Mouse (Mus musculus) skeletal muscle tissue, adult 2 months (tissue): ENCODE measurements around the gene Sbno1.
A peak's percentile ranks its signal among the peaks of the same experiment; 100 is the strongest.
"Not testable (repeated sequence)": the region's sequence is repeated elsewhere in the genome, so short reads cannot be mapped to it uniquely, and the experiment has no call there.

Experiments used
- DNase-seq: peaks from one replicate; pipeline ENCODE4 v3.0.0-alpha.2; 2012; ENCODE audit warnings: low read depth, low spot score

Gene Sbno1

DNA sequence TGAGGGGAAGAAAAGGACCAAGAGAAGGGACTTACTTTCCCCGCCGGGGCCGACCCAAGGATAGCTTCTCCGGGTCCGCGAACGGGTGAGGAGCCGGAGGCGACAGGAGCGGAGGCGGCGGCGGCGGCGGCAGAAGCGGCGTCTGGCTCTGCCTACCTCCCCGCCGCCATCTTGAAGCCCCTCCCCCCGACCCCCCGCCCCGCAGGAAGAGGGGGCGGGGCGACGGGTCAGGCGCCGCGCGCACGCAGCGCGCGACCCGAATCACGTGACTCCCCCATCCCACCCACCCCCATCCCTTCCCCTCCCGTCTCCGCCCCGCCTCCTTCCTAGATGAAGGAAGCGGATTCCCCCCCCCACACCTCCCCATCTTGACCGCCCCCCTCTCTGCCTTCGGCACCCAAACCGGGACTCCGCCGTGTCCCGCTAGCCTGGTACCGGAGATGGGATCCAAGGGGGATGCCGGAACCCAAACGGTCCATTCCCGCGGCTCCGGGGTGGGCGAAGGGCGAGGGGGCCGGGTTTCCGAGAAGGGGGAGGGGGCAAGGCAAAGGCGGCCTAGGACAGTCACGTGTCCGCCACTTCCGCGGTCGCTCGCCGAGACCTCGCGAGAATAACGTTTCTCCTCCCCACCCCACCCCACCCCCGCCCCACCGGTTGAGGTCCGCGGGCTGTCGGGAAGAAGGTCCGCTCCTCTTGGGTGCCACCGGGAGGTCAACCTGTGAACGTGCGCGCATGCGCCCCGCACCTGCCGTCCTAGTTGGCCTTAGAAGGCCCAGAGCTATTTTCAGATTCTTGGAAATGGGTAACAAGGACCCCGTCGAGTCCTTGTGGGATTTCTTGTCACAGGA, at the start of gene Sbno1:
Gene Sbno1 (minus strand): TSS at position 590 of the 848 bp plus-strand sequence.
- DNase-seq: peak; percentile 99

DNA sequence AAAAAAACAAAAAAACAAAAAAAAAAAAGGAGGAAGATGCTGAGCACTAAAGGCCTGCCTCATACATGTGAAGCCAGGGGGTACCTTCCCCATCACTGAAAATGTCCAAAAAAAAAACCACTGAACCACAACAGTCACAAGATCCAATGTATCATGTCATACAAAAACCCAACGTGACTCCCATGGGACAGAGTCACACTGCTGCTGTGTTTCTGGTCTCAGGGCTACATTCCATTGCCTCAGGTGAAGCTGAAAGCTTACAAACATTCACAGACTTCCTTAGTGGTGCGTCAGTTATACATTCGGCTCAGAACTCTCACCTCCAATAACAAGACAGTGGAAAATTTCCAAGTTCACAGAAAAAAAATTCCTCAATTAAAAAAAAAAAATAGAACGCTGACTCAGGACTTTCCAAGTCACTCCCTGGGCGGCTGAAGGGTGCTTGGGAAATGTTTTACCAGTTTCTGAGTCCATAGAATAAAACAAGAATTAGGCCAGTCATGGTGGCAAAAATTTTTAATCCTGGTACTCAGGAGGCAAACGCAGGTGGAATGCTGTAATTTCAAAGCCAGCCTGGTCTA, 44.9 kb upstream of the Sbno1 start:
- no peak for DNase-seq

DNA sequence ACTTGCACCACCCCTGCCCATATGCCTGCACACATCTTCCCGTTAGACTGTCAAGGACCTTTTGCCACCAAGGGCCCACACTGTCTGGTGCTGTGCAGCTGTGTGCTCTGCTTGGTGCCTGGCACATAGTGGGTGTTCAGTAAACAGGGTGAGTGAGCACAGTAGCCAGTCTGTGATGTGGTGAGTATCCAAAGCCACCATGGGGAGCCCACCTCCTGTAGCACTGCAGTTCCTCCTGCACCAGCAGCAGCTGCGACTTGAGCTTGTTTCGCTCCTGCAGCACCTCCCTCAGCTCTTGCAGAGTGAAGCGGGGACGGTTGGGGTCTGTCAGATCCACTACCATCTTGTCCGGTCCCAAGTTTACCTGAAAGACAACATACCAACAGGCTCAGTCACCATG, 43.7 kb upstream of the Sbno1 start:
- DNase-seq: no peak

DNA sequence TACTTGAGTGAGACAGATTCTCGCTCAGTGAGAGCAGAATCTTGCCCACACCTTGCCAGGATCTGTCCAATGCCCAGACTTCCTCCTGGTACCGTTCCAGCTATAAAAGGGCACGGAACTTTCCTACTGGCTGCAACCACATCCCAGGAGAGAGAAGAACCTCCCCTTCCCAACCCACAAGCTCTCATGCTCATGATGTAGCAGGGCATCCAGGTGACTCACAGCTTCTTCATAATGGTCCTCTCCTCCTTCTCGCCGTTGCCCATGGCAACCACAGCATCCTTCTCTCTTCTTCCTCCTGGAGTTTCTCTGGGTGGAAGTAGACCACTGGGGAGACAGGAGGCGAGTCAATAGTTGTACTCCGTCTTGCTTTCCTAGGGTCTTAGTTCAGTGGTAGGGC, 42.6 kb upstream of the Sbno1 start:
- DNase-seq: no peak

DNA sequence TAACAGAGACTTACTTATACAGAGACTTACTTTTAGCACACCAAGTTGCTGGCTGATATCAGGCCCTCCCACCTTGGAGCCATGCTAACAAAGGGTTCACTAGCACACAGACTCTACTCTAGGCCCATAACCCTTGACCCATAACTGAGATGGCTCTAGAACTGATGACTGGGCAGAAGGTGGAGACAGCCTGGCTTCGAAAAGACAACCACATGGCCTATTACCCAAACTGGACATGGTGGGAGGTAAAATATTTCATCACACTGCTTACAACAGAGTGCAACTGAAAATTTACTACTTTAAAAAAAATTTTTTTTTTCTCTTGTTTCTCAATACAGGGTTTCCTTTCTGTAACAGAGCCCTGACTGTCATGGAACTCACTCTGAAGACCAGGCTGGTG, 42.0 kb upstream of the Sbno1 start:
- no peak for DNase-seq

DNA sequence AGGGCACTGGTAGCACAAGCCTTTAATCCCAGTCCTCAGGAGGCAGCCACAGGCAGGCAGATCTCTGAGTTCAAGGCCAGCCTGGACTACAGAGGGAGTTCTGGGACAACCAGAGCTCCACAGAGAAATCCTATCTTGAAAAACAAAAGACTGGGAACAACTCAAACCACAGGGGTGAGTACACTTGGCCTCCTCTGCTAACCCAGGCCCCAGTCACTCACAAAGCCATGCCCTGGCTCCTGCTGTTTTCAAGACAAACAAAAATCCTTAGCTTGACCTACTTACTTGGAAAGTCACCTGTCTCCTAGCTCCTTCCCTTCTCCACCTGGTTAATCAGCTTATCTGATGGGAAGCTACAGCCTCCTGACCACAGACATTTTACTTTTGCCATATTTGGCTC, 39.1 kb upstream of the Sbno1 start:
- DNase-seq: no peak

DNA sequence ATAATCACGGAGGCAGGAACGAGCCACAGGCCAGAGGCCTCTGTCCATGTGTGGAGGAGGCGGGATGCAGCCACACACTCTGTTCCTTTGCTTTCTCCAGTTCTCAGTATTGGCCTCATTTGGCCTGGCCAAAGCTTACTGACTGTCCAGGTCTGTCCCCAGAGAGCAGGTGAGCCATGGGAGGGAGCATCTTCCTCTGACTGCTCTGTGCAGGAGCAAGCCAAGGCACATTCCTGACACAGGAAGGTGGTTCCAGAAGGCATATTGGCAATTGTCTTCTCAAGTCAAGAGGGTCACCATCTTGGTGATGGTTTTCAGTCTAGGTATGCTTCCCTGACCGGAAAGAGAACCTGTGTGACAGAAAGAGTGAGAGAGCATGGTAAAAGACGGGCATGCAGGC, 37.7 kb upstream of the Sbno1 start:
- no peak for DNase-seq

DNA sequence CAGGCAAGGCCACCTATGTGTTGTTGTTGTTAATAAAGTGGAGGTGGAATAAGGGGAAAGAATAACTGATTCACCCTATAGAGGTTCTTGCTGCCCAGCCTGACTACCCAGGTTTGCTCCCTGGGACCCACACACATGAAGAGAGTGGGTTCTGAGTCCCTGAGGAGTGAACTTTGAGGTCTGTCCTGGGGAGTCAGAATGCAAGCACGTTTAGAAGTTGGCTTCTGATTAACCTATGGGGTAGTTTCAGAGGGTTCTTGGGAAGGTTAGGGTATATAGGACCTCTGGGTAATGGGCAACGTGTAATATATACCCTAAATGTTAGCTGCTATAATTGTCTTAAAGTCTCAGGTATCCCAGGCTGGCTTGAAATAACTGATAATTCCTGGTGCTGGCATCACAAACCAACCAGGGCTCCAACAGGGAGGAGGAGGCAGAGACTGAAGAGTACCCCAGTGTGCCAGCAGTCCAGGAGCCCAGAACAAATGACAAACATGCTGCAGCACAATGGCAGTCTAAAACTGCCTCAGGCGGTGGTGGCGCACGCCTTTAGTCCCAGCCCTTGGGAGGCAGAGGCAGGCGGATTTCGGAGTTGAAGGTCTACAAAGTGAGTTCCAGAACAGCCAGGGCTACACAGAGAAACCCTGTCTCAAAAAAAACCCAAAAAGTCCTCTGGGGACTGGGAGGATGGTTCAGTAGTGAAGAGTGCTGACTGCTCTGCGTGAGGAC, 36.7 kb upstream of the Sbno1 start:
- no peak for DNase-seq

DNA sequence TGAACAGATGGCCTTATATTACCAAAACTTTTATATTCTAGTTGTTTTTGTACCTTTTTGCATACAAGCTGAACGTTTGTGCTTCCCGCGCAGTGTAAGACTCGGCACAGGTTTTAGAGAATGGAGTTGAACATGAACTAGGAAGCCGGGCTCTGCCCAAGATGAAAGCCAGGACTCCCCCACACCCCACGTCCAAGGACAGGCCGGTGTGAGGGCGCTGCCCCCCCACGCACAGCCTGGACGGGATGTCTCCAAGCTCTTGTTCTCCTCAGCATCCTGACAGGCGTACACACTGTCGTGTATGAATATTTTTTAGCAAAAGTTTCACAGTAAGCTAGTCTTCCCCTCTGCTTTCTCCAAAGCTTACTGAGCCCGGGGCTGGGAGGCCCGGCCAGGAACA, 35.1 kb upstream of the Sbno1 start:
- DNase-seq: not testable (repeated sequence)

DNA sequence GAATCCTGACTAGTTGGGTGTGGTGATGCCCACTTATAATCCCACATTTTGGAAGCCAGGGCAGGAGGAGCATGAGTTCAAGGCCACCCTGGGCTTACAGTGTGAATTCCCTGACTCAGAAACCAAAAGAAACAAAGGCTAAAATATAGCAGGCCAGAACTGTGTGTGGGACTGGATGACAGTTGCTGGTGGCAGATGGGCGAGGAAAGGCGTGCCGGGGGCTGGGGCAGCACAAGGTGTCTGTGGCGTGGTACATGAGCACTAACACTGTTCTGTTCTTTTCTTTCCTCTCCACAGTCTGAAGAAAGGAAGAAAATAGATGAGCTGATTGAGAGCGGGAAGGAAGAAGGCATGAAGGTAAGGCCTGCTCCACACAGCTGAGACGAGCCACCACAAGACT, 31.0 kb upstream of the Sbno1 start:
- no peak for DNase-seq

DNA sequence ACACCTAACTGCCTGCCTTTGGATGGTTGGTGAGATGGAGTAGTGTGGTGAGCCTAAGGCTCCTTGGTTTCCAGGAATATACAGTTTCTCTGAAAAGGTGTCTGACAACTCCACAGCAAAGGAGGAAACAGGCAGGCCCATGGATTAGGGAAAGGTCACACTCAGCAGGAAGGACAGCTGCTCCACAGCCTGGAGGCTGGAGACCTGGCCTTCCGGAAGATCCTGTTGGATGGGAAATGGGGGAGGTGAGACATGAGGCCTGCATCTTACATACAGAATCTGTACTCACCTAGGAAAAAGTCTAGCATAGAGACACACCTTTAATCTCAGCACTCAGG, 28.2 kb upstream of the Sbno1 start:
- no peak for DNase-seq

DNA sequence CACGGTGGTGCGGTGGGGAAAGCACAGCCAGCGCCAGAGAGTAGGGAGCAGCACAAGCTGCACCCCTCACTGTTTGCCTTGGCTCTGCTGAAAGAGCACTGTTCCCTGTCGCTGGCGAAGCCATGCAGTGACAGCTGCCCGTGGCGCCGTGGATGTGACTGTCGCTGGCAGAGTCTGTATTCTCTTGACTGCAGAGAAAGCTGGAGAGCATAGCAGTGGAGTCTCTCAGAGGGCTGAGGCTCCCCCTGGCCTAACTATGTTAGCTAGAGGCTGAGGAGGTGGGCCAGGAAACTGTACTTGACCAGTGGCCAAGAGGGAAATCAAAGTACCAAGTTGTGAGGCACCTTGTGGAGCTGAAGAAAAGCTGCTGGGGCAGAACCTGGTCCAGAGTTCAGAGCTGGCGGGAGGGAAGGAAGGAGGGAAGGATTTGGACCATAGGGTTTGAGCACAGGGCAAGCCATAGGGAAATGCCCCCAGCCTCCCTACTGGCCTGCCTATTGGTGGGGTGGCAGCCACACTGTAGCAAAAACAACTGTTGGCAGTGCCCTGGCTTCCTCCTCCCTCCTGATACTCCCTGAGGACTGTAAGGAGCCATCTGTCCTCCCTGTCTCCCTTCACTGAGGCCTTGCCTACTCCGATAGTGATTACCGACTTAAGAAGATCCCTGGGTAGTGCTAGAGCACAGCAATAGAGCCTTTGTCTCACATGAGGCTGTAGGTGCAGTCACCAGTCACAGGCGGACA, 27.7 kb upstream of the Sbno1 start:
- no peak for DNase-seq

DNA sequence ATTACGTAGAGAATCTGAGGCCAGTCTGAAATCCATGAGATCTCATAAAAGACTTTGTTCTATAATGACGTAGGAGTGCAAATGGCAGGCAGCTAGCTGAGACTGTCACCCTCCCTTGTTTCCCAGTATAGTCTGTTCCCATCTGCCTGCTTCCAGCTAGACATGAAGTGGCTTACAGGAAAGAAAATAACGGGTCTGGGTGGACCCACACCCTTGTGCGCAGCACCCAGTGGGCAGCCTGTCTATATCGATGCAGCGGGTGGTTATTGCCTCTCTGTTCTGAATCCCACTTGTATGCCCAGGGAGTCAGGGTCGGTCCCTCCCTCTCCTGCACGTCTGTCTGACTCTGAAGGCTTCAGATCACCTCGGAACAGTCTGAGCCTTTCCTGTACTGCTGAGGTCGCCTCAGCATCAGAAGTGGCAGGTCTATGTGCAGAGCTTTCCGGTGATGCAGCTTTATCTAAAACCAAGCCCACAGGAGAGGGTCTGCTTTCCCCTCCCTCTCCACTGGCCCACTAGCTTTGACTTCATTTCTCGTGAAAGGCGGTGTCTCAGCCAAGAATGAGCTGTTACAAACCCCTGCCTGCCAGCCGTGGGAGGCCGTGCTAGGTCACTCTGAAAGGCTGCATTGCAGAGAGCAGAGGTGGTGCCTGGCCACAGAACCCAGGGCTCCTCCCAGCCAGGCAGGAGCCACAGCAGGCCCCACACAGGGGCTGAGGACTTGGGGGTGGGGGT, 26.9 kb upstream of the Sbno1 start:
- no peak for DNase-seq

DNA sequence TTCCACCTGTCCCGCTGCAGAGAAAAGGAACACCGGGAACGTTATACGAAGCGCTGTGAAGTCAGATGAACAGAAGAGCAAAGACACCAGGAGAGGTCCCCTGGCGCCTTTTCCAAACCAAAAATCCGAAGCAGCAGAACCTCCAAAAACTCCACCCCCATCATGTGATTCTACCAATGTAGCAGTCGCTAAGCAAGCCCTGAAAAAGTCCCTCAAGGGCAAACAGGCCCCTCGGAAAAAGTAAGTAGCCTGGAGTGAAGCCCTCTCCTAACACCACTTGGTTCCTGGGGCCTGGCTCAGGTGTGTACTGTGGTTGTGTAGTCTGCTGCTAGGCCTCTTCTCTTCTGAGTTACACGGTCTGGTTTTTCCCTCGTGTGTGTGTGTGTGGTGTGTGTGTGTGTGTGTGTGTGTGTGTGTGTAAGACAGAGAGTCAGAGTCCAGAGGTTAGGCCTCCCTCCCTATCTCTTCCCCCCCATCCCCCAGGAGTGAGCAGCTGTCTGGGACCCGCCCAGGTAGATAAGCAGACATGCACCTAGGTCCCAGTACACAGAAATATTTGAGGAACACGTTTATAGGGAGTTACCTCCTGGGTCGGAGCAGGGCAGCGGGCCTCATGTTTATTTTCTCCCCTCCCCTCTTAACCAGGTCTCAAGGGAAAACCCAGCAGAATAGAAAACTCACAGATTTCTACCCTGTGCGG, 25.0 kb upstream of the Sbno1 start:
- no peak for DNase-seq

DNA sequence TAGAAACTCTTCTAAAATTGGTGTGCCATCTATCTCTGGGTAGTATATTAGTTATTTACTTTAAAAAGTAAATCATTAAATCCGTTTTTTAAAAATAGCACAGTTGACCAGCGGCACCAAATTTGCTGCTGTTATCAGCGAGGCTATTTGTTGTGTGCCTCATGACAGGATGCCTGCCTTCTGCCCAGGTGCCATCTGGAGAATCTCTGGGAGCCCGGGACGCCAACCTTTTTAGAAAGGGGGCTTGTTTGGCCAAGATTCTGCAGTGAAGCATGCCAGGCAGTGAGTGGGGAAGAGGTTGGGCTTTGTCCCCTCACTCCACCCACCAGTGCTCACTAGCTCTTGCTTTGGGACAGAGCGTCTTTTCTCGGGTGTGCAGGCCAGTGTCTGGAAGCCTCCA, 24.2 kb upstream of the Sbno1 start:
- no peak for DNase-seq

DNA sequence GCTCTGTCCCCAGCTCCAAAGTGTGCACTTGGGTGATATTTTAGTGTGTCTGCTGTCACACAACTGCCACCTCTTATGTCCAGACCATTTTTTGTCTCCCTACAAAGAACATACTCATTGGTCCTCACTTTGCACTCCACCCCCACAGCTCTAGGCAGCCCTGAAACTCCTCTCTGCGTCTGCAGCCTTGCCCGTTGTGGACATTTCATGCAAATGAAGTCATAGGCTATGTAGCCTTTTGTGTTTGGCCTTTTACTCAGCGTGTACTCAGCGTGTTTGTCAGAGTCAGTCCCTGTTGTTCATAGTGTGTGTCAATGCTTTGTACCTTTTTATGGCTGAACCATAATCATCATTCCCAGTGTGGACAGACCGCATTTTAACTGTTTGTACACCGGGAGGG, 23.7 kb upstream of the Sbno1 start:
- no peak for DNase-seq

DNA sequence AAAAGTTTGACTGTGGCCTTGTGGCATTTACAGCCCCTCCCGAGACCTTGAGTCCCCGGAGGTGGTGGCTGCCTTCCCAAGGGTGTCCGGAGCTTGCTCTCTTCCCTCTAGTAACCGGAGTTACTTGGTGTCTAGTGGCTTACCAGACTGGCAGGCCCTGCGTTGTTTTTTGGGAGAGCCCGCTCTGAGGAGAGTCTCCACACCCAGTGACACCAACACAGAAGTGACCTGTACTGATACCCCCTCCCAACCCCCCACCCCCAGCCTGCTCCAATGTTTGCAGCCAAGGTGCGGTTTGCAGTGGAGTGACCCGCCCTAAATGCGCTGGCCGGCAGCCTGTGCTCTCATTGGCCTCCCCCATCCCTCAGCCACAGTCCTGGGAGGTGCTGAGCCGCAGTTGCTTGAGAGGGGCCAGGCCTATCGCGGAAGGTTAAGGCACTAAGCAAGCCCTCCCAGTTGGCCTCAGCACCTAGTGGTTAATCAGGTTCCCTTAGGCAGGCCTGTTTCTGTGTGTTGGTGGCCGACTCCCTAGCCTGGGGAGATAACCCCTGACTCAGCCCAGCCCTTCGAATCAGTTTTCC, 20.6 kb upstream of the Sbno1 start:
- peak; percentile 72 for DNase-seq

DNA sequence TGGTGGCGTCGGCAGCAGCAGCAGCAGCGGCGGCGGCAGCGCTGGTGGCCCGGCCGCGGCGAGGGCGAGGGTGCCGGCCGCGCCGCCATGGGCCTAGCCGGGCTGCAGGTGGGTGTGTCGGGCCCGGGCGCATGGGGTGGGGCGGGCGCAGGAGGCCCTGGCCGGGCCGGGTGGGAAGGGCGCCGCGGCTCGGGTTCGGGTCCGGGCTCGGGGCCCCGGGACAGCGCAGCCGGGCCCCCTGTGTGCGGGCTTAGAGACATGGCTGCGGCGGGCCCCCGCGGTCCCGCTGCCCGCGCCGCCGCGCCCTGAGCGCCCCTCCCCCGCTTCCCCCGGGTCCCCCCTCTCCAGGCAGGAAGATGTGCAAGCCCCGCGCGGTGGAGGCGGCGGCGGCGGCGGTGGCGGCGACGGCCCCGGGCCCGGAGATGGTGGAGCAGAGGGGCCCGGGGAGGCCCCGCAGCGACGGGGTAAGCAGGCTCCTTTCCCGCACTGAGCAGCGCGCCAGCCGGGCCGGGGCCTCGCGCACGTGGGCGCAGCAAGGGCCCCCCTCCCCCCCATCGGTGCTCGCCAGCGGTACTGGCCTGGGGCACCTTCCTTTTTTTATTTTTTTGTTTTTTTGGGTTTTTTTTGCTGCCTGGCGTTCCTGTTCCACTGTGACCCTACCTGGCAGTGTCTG, 20.0 kb upstream of the Sbno1 start:
- no peak for DNase-seq

DNA sequence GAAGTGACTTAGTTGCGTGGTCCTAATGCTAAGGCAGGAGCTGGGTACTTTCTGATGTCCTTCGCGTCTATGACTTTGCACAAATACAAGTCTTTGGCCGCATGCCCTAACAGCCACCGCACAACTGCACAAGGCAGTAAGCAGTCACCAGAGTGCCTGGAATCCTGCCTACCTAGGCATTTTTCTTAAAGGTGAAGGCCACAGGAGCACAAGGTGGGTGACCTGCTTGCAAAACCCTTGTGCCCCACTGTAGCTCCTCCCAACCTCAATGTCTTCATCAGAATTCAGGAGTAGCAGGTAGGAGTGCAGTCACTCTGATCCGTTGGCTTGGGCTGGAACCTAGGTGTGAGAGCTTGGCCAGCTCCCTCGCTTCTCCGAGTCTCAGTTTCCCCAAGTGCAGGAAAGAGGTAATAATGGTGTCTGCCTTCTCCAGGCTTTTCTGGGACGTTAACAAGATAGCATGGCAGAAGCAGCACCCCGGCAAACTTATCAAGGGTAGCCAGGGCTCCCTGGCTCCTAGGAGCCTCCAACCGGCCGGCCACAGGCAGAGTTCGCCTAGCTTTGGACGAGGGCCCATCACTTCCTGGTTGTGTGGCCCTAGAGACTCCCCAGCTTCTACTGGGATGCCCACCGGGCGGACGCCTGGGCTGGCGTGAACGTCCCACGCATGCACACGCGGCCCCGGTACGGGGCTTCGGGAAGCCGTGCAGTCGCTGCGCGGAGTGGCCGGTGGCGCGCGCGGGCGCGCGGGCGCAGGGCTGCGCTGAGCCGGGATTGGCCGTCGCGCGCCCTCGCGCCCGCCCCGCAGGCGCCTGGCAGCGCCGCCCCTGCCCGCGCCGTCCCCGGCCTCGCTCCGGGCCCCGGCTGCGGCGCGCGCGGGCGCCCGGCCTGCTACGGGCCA, 19.1 kb upstream of the Sbno1 start:
- DNase-seq: peak; percentile 71
